Mouse (Mus musculus): ENCODE measurements around the gene Coq7. TPM values are rescaled to one million over a fixed set of nuclear protein-coding genes. Genes with fewer than 3 reads are reported as not detected.

Gene Coq7
- polyA plus RNA-seq, 1 experiment from 2014 or later = 53.4 TPM

- DNase-seq (peak; percentile 98), ATAC-seq (peak; percentile 97)
- H3K4me3 ChIP-seq (ENCODE audit: low read depth, low read length) = peak overlapping the region; percentile 85
- under 1% methylated on average over 36 of the region's 36 CpGs for WGBS (ENCODE audit: insufficient replicate concordance)
- no peaks in the 10 kb centered on the region for H3K36me3 ChIP-seq (replicated peaks; ENCODE audit: insufficient read depth, low read length)
- H3K27me3 ChIP-seq (ENCODE audit: insufficient read depth, low read length) = no peaks in the 10 kb centered on the region
- TF ChIP-seq EP300 (IDR thresholded peaks at IDR 0.05; ENCODE audit: low read depth) = no peak
- 0 out of 2 replicates have a peak, but pooled peaks have one; percentile 0 for TF ChIP-seq CTCF (IDR thresholded peaks at IDR 0.05; ENCODE audit: low read depth)
- no peaks in the 10 kb centered on the region for H3K9me3 ChIP-seq (ENCODE audit: low read length)
- peak overlapping the region; percentile 81 for H3K4me2 ChIP-seq (ENCODE audit: low read depth, low read length)
- peaks cover 4% of the 10 kb centered on the region; the same call in 1 of the 2 replicates for H3K4me1 ChIP-seq (ENCODE audit: insufficient read depth)
- H3K9ac ChIP-seq (replicated peaks) = peak overlapping the region; percentile 79
- H3K27ac ChIP-seq (ENCODE audit: low read depth) = peak overlapping the region; percentile 98
Observed at GRCm38 (mm10) chr7:118532519-118533177, 508 bp downstream of the Coq7 start.

DNA sequence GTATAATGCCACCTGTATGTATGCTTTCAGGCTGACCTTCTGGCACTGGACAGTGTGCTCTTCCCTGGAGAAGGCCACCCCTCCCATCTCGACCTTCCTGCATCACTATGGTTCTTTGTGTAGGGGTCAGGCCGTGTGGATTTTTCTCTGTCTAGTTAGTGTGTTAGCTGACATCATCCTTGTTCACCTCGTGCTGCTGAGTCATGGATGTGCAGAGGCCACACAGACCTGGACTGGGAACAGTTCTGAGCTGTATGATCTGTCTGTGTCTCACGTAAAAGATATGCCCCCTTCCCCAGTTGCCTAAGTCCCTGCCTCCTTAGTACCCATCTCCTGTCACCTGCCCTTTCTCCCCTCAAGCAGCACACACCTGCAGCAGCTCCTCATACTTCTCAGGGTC lies 6.2 kb downstream of the Coq7 start:
- ATAC-seq (no peak), DNase-seq (no peak)
- Histone ChIP-seq H3K9ac (replicated peaks) (no peak overlapping the region), H3K4me2 (ENCODE audit: low read depth, low read length) (no peak overlapping the region), H3K27ac (ENCODE audit: low read depth) (no peak overlapping the region), H3K9me3 (ENCODE audit: low read length) (no peaks in the 10 kb centered on the region), H3K27me3 (ENCODE audit: insufficient read depth, low read length) (no peaks in the 10 kb centered on the region), H3K36me3 (replicated peaks; ENCODE audit: insufficient read depth, low read length) (peaks cover 15% of the 10 kb centered on the region), H3K4me3 (ENCODE audit: low read depth, low read length) (no peak overlapping the region), H3K4me1 (ENCODE audit: insufficient read depth) (no peaks in the 10 kb centered on the region)
- WGBS (ENCODE audit: insufficient replicate concordance) = 77% methylated on average over 4 of the region's 4 CpGs
- TF ChIP-seq EP300 (IDR thresholded peaks at IDR 0.05; ENCODE audit: low read depth) = no peak
- TF ChIP-seq CTCF (IDR thresholded peaks at IDR 0.05; ENCODE audit: low read depth) = no peak

DNA sequence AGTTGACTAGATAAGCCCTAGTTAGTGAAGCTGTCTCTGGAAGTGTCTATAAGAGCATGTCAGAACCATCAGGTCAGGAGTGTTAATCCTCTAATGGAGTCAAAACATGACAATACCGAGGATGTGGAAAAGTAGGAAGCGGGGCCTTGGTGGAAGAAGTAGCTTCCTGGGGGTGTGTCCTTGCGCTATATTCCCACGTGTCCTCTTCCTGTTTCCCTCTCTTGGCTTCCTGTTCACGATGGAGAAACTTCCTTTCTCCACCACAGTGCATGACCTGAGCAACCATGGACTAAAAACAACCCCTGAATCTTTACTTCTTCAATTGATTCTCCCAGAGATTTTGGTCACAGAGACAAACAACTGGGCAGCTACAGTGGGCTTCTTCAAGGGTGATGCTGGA lies 11.1 kb downstream of the Coq7 start:
- Histone ChIP-seq H3K4me2 (ENCODE audit: low read depth, low read length) (no peak overlapping the region), H3K4me1 (ENCODE audit: insufficient read depth) (no peaks in the 10 kb centered on the region), H3K9ac (replicated peaks) (no peak overlapping the region), H3K36me3 (replicated peaks; ENCODE audit: insufficient read depth, low read length) (peaks cover 10% of the 10 kb centered on the region; the same call in 1 of the 2 replicates), H3K4me3 (ENCODE audit: low read depth, low read length) (no peak overlapping the region), H3K27ac (ENCODE audit: low read depth) (no peak overlapping the region), H3K9me3 (ENCODE audit: low read length) (no peaks in the 10 kb centered on the region), H3K27me3 (ENCODE audit: insufficient read depth, low read length) (no peaks in the 10 kb centered on the region)
- DNase-seq (no peak), ATAC-seq (peak; percentile 40; the same call in 1 of the 2 replicates)
- 49% methylated on average over 5 of the region's 5 CpGs for WGBS (ENCODE audit: insufficient replicate concordance)
- TF ChIP-seq EP300 (IDR thresholded peaks at IDR 0.05; ENCODE audit: low read depth) = no peak
- TF ChIP-seq CTCF (IDR thresholded peaks at IDR 0.05; ENCODE audit: low read depth) = no peak

DNA sequence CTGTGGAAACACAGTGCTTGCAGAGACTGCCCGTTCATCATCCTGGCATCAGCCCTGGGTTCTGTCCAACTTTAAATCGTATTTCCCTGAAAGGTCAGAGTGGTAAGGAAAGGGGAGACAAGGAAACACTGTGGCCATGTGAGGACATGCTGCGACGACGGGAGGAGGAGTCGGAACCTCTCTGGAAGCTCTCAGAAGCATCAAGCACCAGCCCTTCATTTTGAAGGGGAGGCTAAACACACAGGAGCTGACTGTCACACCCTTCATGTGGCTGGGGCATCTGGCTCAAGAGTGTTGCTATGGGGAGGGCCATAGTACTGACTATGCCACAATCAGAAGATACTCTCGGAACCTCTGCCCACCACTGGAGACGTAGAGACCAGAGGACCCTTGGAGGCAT lies 13.5 kb downstream of the Coq7 start:
- Histone ChIP-seq H3K36me3 (replicated peaks; ENCODE audit: insufficient read depth, low read length) (peaks cover 6% of the 10 kb centered on the region; the same call in 1 of the 2 replicates), H3K27ac (ENCODE audit: low read depth) (no peak overlapping the region), H3K27me3 (ENCODE audit: insufficient read depth, low read length) (no peaks in the 10 kb centered on the region), H3K4me1 (ENCODE audit: insufficient read depth) (no peaks in the 10 kb centered on the region), H3K4me2 (ENCODE audit: low read depth, low read length) (no peak overlapping the region), H3K4me3 (ENCODE audit: low read depth, low read length) (no peak overlapping the region), H3K9ac (replicated peaks) (no peak overlapping the region), H3K9me3 (ENCODE audit: low read length) (no peaks in the 10 kb centered on the region)
- TF ChIP-seq EP300 (IDR thresholded peaks at IDR 0.05; ENCODE audit: low read depth) (no peak), CTCF (IDR thresholded peaks at IDR 0.05; ENCODE audit: low read depth) (no peak)
- ATAC-seq (no peak), DNase-seq (no peak)
- WGBS (ENCODE audit: insufficient replicate concordance) = 68% methylated on average over 8 of the region's 8 CpGs

- Histone ChIP-seq H3K9me3 (ENCODE audit: low read length) (no peaks in the 10 kb centered on the region), H3K4me1 (ENCODE audit: insufficient read depth) (no peaks in the 10 kb centered on the region), H3K9ac (replicated peaks) (no peak overlapping the region), H3K4me2 (ENCODE audit: low read depth, low read length) (no peak overlapping the region), H3K36me3 (replicated peaks; ENCODE audit: insufficient read depth, low read length) (no peaks in the 10 kb centered on the region), H3K27ac (ENCODE audit: low read depth) (no peak overlapping the region), H3K27me3 (ENCODE audit: insufficient read depth, low read length) (no peaks in the 10 kb centered on the region), H3K4me3 (ENCODE audit: low read depth, low read length) (no peak overlapping the region)
- WGBS (ENCODE audit: insufficient replicate concordance) = 2% methylated on average over 18 of the region's 18 CpGs
- TF ChIP-seq CTCF (IDR thresholded peaks at IDR 0.05; ENCODE audit: low read depth) = peak; percentile 98
- TF ChIP-seq EP300 (IDR thresholded peaks at IDR 0.05; ENCODE audit: low read depth) = no peak
- peak; percentile 71 for ATAC-seq
- peak; percentile 85 for DNase-seq
Observed at GRCm38 (mm10) chr7:118518687-118519086, 14.5 kb downstream of the Coq7 start.

DNA sequence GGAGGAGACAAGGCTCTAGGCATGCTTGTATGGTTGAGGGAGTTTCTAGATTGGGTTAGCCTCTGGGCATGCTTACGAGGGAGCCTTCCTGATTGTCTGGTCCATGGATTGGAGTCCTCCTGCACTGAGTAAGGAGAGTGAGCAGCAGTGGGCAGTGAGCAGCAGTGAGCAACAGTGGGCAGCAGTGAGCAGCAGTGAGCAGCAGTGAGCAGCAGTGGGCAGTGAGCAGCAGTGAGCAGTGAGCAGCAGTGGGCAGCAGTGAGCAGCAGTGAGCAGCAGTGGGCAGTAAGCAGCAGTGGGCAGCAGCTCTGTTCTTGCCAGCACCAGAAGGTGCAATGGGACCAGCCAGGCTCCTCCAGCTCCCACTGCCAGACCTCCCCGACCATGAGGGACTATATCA lies 15.3 kb downstream of the Coq7 start:
- 47% methylated on average over 2 of the region's 2 CpGs for WGBS (ENCODE audit: insufficient replicate concordance)

More for the DNA sequence above, 15.3 kb downstream of the Coq7 start:
- Histone ChIP-seq H3K4me3 (ENCODE audit: low read depth, low read length) (no peak overlapping the region), H3K27me3 (ENCODE audit: insufficient read depth, low read length) (no peaks in the 10 kb centered on the region), H3K9ac (replicated peaks) (no peak overlapping the region), H3K36me3 (replicated peaks; ENCODE audit: insufficient read depth, low read length) (no peaks in the 10 kb centered on the region), H3K4me1 (ENCODE audit: insufficient read depth) (no peaks in the 10 kb centered on the region), H3K4me2 (ENCODE audit: low read depth, low read length) (no peak overlapping the region), H3K27ac (ENCODE audit: low read depth) (no peak overlapping the region), H3K9me3 (ENCODE audit: low read length) (no peaks in the 10 kb centered on the region)
- TF ChIP-seq CTCF (IDR thresholded peaks at IDR 0.05; ENCODE audit: low read depth) = peak; percentile 80
- TF ChIP-seq EP300 (IDR thresholded peaks at IDR 0.05; ENCODE audit: low read depth) = no peak
- peak; percentile 49 for DNase-seq
- ATAC-seq = no peak
